Mouse (Mus musculus) lung, postnatal 0 days (tissue): Measurements from ENCODE around the gene Uqcc3.
"Not testable (repeated sequence)": the region's sequence is repeated elsewhere in the genome, so short reads cannot be mapped to it uniquely, and the experiment has no call there.

Source experiments
- CTCF ChIP-seq: IDR thresholded peaks from 2 replicates; pipeline ENCODE4 v1.5.1; 2016; ENCODE audit warnings: antibody characterized with exemption, mild to moderate bottlenecking
- EP300 ChIP-seq: IDR thresholded peaks from 2 replicates; pipeline ENCODE4 v1.6.1; 2016; ENCODE audit warnings: antibody characterized with exemption, mild to moderate bottlenecking, control low read depth

GRCm38 (mm10) chr19:8897211-8897864 lies 16.6 kb upstream of the Uqcc3 start:
- TF ChIP-seq CTCF, EP300: not testable (repeated sequence)
